Mouse (Mus musculus) hindbrain, embryonic 16.5 days (tissue): ENCODE data around the gene Gm21954. TPM values are rescaled to one million over a fixed set of nuclear protein-coding genes. Genes with fewer than 3 reads are reported as not detected.
A peak's percentile ranks its signal among the peaks of the same experiment; 100 is the strongest.

Experiments
- ATAC-seq: fragments of 200-750 bp; cut with Nextera tagmentation; 2 replicates; pipeline ENCODE4 v1.8.0; 2017; ENCODE audit warnings: moderate TSS enrichment, moderate library complexity
- H3K27ac ChIP-seq: fragments of 300-500 bp; sonication (generic); 2 replicates; pipeline ENCODE4 v1.5.1; 2014; ENCODE audit warnings: low read depth, mild to moderate bottlenecking, control low read depth, low read length, moderate library complexity
- H3K27me3 ChIP-seq: fragments of 300-500 bp; sonication (generic); replicated peaks from 2 replicates; pipeline ENCODE4 v1.6.1; 2014; ENCODE audit warnings: low read length; ENCODE audit not compliant: control insufficient read depth, insufficient read depth
- H3K36me3 ChIP-seq: fragments of 300-500 bp; sonication (generic); 2 replicates; pipeline ENCODE4 v1.6.1; 2014; ENCODE audit warnings: mild to moderate bottlenecking, low read length, moderate library complexity, mixed read lengths; ENCODE audit not compliant: control insufficient read depth, insufficient read depth
- H3K4me1 ChIP-seq: fragments of 300-500 bp; sonication (generic); 2 replicates; pipeline ENCODE4 v1.6.1; 2014; ENCODE audit warnings: low read depth, low read length; ENCODE audit not compliant: control insufficient read depth, insufficient read depth
- H3K4me2 ChIP-seq: fragments of 300-500 bp; sonication (generic); 2 replicates; pipeline ENCODE4 v1.6.1; 2014; ENCODE audit warnings: mild to moderate bottlenecking, low read length, control low read depth, moderate library complexity
- H3K4me3 ChIP-seq: fragments of 300-500 bp; sonication (generic); 2 replicates; pipeline ENCODE4 v1.5.1; 2014; ENCODE audit warnings: mild to moderate bottlenecking, low read length, control low read depth, moderate library complexity
- H3K9ac ChIP-seq: fragments of 300-500 bp; sonication (generic); 2 replicates; pipeline ENCODE4 v1.6.1; 2014; ENCODE audit warnings: low read depth, mild to moderate bottlenecking, control low read depth, low read length, moderate library complexity
- H3K9me3 ChIP-seq: fragments of 300-500 bp; sonication (generic); 2 replicates; pipeline ENCODE4 v1.6.1; 2014; ENCODE audit warnings: mild to moderate bottlenecking, low read length, moderate library complexity; ENCODE audit not compliant: control insufficient read depth
- WGBS: fragments of 180-500 bp; shearing (Covaris S2); extraction: QIAGEN DNeasy Blood & Tissue Kit; methylation state at CpG from one replicate; pipeline ENCODE4 v1.1.7; 2014; 5-methylcytosine and 5-hydroxymethylcytosine counted together
- polyA plus RNA-seq: library from polyadenylated mRNA; unstranded; fragments of >200 nt; fragmentation: Nextera tagmentation; extraction: Ambion mirVana; gene quantifications from 2 replicates; pipeline ENCODE4 v1.2.1, GENCODE M21; 2015

Gm21954 gene
- polyA plus RNA-seq, 1 experiment from 2014 or later, result not detected

DNA sequence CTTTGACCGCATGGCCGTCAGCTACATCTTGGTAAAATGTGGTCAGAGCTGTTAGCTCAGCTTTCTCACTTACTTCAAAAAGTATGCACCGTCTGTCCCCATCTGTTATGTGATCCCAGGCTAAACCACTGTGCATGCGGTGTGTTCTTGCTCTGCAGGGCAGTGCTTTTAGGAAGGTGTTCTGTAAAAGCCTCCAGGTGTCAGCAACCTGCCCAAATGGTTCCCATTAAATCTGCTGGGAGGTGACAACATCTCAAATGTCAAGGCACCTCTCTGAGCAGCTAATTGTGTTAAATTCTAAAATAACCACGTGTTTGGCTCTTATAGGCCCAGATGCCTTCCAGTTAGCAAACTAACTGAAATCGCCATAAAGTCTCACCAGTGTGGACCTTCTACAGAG lies 1.1 kb upstream of the Gm21954 start:
- no peak for ATAC-seq
- H3K27ac ChIP-seq, result no peak overlapping the region
- 72% methylated on average over 6 of the region's 6 CpGs for WGBS

DNA sequence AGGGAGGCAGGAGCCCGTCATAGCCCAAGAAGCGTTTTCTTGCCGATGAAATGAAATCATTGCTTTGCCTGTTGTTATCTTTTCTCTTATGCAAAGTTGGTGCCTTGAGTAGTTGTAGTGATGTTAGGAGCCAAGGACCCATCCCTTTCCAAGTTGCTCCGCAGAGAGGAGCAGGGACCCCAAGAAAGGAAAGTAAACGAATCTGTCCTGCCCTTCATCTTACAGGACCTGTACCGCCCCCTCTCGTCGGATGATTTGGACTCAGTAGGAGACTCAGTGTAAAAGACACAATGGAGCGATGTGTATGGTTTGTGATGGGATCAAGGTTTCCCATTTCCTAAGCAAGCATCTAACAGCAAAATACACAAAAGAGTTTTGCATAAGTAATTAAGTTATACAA lies 5.7 kb downstream of the Gm21954 start:
- 59% methylated on average over 9 of the region's 9 CpGs for WGBS
- Histone ChIP-seq H3K4me2 (peak overlapping the region; percentile 21; the same call in 1 of the 2 replicates), H3K9me3 (no peaks in the 10 kb centered on the region), H3K4me1 (peaks cover 10% of the 10 kb centered on the region), H3K4me3 (no peak overlapping the region), H3K36me3 (0 out of 2 replicates have a peak, but pooled peaks cover 2% of the 10 kb centered on the region), H3K27me3 (no peaks in the 10 kb centered on the region), H3K27ac (no peak overlapping the region), H3K9ac (no peak overlapping the region)
- ATAC-seq, result no peak

More for the DNA sequence above, 1.1 kb upstream of the Gm21954 start:
- H3K4me2 ChIP-seq, result no peak overlapping the region
- no peaks in the 10 kb centered on the region; the same call in 1 of the 2 replicates for H3K36me3 ChIP-seq
- H3K9ac ChIP-seq, result no peak overlapping the region
- H3K4me3 ChIP-seq, result no peak overlapping the region
- no peaks in the 10 kb centered on the region for H3K4me1 ChIP-seq
- no peaks in the 10 kb centered on the region for H3K9me3 ChIP-seq
- H3K27me3 ChIP-seq, result no peaks in the 10 kb centered on the region

DNA sequence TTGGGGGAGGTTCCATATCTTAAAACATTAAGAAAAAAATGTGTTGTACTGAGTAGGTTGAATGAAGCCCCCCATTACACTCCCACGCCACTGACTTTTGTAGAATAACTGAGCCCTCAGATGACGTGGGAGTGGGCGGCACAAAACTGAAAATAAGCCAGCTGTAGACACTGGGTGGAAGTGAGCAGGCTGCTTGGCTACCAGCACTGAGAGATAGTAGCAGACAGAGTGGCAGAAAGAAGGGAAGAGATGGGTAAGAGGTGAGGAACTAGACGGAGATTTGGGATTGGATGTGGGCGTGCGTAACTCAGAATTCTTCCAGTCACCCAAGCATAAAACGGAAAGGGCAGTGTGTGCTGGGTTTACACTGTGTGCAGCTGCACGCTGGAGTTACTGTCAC lies 6.2 kb downstream of the Gm21954 start:
- Histone ChIP-seq H3K27ac (no peak overlapping the region), H3K9me3 (no peaks in the 10 kb centered on the region), H3K4me2 (peak overlapping the region; percentile 21; the same call in 1 of the 2 replicates), H3K4me3 (no peak overlapping the region), H3K4me1 (peaks cover 15% of the 10 kb centered on the region), H3K27me3 (no peaks in the 10 kb centered on the region), H3K9ac (no peak overlapping the region), H3K36me3 (0 out of 2 replicates have a peak, but pooled peaks cover 2% of the 10 kb centered on the region)
- 74% methylated on average over 8 of the region's 8 CpGs for WGBS
- ATAC-seq, result no peak

DNA sequence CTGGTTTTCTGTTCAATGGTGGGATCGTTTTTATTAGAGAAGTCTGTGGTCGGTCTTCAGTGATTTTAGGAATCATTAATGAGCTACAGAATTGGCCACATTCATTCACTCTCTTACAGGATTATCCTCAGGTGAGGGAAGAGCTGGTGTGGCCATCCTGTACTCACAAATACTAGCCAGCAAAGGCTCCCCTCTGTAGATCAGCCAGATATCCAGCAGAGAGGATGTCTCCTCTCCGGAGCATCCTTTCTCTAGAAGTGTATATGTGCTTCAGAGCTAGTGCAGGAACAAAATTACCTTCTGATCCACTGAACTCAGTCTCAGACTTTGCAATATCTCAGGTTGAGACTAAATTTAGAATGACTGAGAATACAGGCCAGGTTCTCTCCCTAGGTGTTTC lies 7.8 kb downstream of the Gm21954 start:
- Histone ChIP-seq H3K4me2 (peak overlapping the region; percentile 33), H3K9ac (no peak overlapping the region), H3K36me3 (0 out of 2 replicates have a peak, but pooled peaks cover 2% of the 10 kb centered on the region), H3K9me3 (no peaks in the 10 kb centered on the region; the same call in 1 of the 2 replicates), H3K27ac (no peak overlapping the region), H3K4me1 (peaks cover 15% of the 10 kb centered on the region), H3K4me3 (0 out of 2 replicates have a peak overlapping the region, but pooled peaks have one; percentile 2), H3K27me3 (no peaks in the 10 kb centered on the region)
- 52% methylated on average over 3 of the region's 3 CpGs for WGBS
- ATAC-seq, result no peak

DNA sequence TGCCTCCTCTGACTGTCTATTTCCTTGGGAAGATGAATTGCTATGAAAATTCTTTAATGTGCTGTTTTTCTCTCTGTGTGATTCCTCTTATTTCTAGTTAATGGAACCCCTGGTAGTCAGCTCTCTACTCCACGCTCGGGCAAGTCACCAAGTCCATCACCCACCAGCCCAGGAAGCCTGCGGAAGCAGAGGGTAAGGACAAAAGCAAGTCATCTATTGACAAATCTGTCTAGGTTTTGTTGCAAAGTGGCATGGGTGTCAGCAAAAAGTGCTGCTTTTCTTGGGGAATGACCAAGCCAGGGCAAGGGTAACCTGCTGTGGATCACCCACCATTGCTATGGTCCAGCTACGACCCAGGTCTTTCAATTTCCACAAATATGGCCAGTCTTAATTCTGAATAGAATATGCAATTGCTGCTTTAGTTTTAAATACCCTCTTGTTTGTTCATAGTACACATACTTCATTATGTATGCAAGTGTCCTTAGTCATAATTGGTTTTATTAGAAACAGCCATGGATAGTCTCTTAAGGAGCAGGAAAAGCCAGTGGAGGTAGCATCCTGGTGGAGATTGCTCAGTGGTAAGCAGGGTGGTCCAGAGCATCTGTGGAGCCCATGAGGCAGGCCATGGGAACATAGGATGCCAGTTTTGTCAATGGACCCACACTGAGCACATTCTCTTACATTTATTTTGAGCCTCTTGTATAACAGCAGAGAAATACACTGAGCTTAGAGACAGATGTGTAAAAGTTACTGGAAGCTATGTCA lies 8.9 kb downstream of the Gm21954 start:
- peak overlapping the region; percentile 30 for H3K4me2 ChIP-seq
- H3K27ac ChIP-seq, result no peak overlapping the region

DNA sequence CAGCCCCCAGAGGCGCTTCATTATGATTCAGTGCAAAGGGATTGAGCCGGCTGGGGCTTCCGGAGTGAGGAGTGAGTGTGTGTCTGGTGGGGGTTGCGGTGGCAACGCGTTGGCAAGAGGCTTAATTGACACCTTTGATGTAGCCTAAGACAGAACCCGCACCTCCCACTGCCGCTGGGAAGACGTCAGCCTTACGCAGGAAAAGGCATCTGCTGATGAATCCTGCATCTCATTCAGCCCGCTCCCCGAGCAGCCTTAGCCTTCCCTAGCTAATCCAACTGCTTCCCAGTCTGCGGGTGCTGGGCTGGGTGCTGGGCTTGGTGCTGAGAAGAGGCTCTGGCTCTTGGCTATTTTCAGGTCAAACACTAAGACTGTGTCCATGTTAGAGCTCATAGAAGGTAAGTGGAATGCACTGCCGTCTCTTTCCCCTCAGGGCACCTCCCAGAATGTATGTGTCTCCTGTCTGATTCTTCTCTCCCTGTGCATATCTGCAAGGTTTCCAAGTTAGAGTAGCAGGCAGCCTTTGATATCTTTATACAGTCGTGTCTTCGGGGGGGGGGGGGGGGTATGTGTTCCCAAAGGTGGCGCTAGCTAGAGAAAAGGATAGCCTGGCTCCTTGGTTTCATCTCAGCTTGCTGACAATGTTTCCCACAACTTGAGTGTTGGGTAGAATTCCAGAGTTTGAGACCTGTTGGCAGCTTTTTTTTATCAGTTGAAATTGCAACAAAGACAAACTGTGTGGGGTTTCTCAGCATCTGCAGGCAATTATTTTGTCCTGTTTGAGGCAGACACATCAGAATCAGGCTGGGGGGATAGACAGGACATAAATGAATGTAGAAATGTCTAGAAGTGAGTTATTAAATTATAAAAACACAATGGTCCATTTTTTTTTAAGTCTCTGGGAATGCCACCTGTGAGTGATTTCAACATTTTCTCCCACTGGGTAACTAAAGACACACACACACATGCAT lies 10.0 kb downstream of the Gm21954 start:
- Histone ChIP-seq H3K9ac (peak overlapping the region; percentile 64), H3K4me1 (peaks cover 15% of the 10 kb centered on the region), H3K4me3 (peak overlapping the region; percentile 39), H3K36me3 (0 out of 2 replicates have a peak, but pooled peaks cover 2% of the 10 kb centered on the region), H3K27me3 (no peaks in the 10 kb centered on the region), H3K9me3 (no peaks in the 10 kb centered on the region; the same call in 1 of the 2 replicates), H3K4me2 (peak overlapping the region; percentile 57), H3K27ac (peak overlapping the region; percentile 84)
- peak; percentile 89 for ATAC-seq
- 2% methylated on average over 17 of the region's 17 CpGs for WGBS

More for the DNA sequence above, 8.9 kb downstream of the Gm21954 start:
- 63% methylated on average over 4 of the region's 4 CpGs for WGBS
- peaks cover 15% of the 10 kb centered on the region for H3K4me1 ChIP-seq
- no peaks in the 10 kb centered on the region for H3K27me3 ChIP-seq
- ATAC-seq, result no peak
- 0 out of 2 replicates have a peak, but pooled peaks cover 2% of the 10 kb centered on the region for H3K36me3 ChIP-seq
- H3K9me3 ChIP-seq, result no peaks in the 10 kb centered on the region; the same call in 1 of the 2 replicates
- H3K9ac ChIP-seq, result no peak overlapping the region
- peak overlapping the region; percentile 1 for H3K4me3 ChIP-seq

DNA sequence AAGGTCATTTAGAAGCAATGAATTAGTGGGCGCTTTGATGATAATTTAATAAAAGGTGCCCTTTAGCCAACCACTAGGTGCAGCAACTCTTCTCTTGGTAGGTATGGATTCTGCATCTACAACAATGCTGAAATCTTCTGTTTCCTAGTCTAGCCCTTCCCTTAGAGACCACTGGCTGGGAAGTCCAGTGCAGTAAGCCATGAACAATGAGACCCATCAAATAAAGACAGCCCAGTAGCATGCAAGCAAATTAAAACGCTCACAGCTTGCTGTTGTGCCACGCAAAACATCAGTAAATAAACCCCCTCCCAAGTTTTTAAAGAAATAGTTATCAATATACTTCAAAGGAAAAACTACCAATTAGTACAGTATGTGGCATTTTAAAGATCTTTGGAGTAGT lies 10.9 kb downstream of the Gm21954 start:
- no peak overlapping the region for H3K9ac ChIP-seq
- 0 out of 2 replicates have a peak, but pooled peaks have one; percentile 16 for ATAC-seq
- H3K4me3 ChIP-seq, result no peak overlapping the region
- 44% methylated on average over 3 of the region's 3 CpGs for WGBS
- no peaks in the 10 kb centered on the region for H3K27me3 ChIP-seq
- H3K9me3 ChIP-seq, result no peaks in the 10 kb centered on the region; the same call in 1 of the 2 replicates
- peak overlapping the region; percentile 57 for H3K4me2 ChIP-seq
- 0 out of 2 replicates have a peak, but pooled peaks cover 2% of the 10 kb centered on the region for H3K36me3 ChIP-seq
- peaks cover 11% of the 10 kb centered on the region for H3K4me1 ChIP-seq
- peak overlapping the region; percentile 84; the same call in 1 of the 2 replicates for H3K27ac ChIP-seq

DNA sequence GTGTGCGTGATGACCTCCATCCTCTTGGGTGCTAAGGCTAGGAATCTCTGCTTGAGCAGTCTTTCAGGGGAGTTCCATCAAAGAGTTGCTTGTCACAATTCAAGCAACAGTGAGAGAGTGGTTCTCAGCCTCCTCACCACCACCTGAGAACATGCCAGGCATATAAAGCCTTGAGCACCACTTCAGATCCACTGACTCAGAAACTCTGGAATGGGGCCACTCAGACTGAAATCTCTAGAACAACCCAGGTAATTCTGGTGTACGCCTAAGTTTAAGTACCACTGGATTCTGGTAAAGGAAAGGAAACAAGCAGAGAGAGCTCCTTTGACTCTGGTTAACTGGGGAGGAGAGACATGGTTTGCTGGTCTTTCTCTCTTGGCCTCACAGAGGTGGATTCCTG lies 19.5 kb downstream of the Gm21954 start:
- no peak overlapping the region for H3K4me3 ChIP-seq
- H3K27me3 ChIP-seq, result no peaks in the 10 kb centered on the region
- no peaks in the 10 kb centered on the region for H3K9me3 ChIP-seq
- 94% methylated on average over 2 of the region's 2 CpGs for WGBS
- H3K27ac ChIP-seq, result no peak overlapping the region
- H3K9ac ChIP-seq, result no peak overlapping the region
- H3K4me1 ChIP-seq, result no peaks in the 10 kb centered on the region; the same call in none of the 2 replicates
- no peak overlapping the region for H3K4me2 ChIP-seq
- H3K36me3 ChIP-seq, result no peaks in the 10 kb centered on the region
- ATAC-seq, result no peak
